Mouse (Mus musculus) stomach, postnatal 0 days (tissue): ENCODE data around the gene Iyd.

Experiments
- CTCF ChIP-seq: IDR thresholded peaks from 2 replicates; pipeline ENCODE4 v1.5.1; 2016; ENCODE audit warnings: antibody characterized with exemption, low read depth, mild to moderate bottlenecking, moderate library complexity
- EP300 ChIP-seq: optimal IDR thresholded peaks from 2 replicates; pipeline ENCODE3; 2016; ENCODE audit warnings: antibody characterized with exemption

- peak; percentile 63 for TF ChIP-seq CTCF
- TF ChIP-seq EP300 = no peak
These were observed 22.1 kb downstream of the Iyd start for GRCm38 (mm10) chr10:3562165-3562564.
